Mouse (Mus musculus) urinary bladder, postnatal 25 days (tissue): ENCODE data around the gene Cenpi.
"Not testable (repeated sequence)": the region's sequence is repeated elsewhere in the genome, so short reads cannot be mapped to it uniquely, and the experiment has no call there.

ENCODE experiments used
- DNase-seq: peaks from one replicate; pipeline ENCODE4 v3.0.0; 2022; ENCODE audit warnings: low spot score

The Cenpi gene

DNA sequence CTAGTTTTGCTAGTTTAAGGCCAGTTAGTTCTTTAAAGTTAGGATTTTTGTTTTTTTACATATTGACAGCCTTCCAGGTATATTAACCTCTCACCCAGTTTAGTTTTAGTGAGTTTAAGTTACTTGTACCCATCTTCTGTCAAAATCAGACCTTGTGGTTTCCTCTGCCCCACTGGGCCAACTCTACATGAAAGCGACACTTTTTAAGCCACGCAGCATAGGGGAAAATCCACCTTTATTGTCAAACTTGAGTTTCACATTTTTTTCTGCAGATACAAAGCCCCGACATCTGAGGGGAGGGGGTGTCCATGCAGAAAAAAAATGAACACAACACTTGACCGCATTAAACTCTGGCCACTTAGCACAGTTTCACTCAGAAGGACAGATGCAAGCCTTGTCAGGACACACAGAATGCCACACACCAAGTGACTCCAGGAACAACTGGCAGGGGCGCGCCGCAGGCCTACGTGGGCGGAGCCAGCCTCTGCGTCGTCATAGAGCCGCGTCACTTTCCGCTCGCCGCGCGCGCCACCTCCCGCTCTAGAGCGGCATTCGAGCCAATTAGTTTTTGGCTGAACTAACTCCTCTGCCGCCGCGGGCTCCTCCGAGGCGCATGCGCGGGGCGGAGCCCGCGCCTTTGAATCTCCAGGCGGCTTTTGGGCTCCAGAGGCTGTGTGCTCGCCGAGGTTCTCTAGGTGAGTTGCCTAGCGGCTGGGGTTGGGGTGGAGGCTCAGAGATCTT, at the start of gene Cenpi:
Cenpi (plus strand) TSS at position 551 of the 741 bp plus-strand sequence.
- peak; percentile 72 for DNase-seq

DNA sequence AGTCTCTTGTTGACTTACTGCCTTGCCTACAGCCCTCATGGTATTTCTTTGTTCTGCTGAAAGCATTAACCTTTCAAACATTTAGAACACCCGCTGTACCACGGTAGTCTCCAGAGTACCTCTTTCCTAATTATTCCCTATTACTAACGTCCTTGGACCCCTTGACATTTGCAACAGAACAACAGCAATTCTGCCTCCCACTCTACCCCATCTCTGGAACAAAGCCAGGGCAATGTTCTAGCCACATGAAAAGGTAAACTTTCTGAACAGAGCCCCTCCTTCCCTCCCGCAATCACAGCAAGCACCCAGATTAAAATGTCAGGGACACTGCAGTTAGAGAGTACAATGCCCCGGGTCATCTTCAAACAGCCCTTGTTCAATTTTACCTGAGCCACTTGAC, 46.7 kb upstream of the Cenpi start:
- no peak for DNase-seq

DNA sequence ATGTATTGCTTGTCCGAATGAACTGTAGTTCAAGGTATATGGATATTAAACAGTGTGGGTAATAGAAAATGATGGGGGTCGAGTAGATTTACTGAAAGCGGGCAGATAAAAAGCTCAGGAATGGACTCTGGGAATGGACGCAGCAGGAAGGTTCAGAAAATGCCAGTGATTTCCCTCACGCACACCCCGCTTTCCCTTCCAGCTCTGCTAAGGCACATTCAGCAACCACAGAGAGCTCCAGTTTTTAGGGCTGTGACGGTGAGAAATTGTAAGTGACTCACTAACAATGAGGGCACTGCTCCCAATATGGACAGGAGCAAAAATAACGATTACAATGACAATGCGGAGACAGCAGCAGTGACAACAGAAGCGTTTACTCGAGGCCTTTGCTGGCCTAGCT, 45.8 kb upstream of the Cenpi start:
- DNase-seq = no peak

DNA sequence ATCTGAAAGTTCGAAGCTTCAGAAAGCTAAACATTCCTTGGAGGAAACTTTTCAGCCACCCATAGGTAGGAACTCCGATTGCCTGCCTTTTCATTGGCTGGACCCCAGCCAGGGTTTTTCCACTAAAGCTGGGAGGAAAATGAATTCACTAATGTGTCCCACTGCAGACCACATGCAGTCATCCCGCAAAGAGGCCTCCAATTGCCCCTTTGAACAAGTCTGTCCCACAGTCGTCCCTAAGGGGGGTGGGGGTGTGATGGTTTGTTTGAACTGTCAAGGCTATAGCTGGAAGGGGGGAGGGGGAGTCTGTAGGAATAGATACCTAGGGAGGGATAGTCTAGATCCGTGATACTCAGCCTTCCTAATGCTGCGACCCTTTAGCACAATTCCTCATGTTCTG, 32.2 kb upstream of the Cenpi start:
- DNase-seq = no peak

DNA sequence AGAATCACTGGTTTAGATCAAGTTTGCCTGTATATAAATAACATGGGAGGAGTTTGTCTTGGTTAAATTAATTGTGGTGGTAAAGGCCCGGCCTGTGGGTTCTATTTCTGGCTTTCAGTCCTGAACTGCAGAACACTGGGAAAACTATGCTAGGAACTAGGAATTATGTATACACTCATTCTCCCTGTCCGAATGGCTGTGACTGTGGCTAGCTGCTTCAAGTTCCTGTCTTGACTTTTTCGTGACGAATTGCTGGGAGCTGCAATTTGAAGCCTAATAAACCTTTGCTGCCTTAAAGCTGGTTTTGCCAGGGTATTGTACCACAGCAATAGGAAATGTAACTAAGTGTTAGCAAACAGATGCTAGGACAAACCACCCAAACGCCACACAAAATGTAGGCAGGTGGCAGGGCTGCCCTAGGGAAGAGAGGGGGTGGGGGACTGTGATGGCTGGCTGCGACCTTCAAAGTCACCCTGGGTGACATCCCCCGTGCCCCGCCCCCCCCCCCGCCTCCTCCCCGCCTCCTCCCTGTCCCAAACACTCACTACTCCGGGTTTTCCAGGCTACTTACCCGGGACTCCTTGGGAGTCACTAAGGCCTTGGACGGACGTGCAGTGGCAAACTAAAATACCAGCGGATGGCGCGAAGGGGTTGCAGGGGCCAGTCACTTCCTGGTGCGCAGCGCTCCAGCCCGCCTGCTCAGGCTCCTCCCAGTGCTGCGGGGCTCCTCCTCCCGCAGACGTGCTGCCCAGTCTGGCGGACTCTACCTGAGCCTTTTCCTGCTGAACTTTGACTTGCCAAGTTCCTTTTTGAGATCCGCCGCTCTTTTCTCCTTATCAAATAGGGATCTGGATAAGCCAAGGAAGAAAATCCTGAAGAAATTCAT, 31.4 kb upstream of the Cenpi start, which contains the start of gene Trmt2b:
Trmt2b (minus strand) TSS at position 710 of the 886 bp plus-strand sequence.
- DNase-seq = peak; percentile 48

DNA sequence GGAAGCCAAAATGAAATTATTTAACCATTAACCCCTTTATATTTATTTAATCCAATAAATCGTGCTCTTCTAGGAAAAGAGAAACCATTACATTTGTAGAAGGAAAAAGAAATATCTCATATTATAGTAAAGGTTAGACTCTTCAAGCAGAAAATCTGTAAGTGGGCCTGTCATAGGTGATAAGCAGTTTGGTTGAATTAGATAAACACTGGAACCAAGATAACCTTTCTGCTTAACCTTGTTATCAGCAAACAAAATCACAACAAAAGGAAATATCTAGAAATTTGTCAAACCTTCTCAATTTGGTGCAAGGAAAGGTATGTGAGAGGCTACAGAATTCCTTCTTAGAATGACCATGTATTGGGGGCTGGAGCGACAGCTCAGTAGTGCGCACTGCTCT, 27.4 kb upstream of the Cenpi start:
- DNase-seq = no peak

DNA sequence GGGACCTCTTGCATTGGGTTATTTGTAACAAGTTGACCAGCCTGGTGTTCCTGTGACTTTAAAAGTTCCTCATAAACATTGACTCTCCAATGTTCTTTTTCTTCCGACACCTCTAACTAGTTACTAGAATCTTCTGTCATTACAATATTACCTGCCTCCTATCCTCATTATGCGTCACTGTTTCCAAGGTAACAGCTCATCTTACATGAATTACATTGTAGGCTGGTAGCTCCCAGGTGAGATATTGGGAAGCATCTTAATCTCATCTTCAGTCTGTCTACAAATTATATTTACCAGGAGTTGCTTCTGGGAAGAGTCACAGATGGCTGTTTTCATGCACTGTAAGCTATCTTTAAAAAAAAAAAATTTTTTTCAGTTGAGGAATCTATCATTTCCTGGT, 22.8 kb upstream of the Cenpi start:
- DNase-seq = no peak

DNA sequence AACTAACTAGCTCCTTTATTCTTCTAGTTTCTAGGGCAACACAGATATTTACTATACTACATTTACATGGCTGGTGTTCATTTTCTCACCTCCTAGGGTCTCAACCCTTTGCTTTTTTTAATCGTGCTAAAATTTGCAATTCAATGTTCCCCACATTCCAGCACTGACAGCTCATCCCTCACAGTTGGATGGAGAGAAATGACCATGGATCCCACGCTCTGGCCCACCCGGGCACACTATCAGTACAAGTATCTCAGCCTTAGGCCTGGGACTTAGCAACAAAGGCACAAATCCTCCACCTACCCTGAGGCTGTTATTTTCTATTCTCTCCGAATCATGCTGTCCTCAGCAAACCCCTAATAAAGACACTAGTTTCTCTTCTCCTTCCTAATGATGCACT, 22.1 kb upstream of the Cenpi start:
- no peak for DNase-seq

DNA sequence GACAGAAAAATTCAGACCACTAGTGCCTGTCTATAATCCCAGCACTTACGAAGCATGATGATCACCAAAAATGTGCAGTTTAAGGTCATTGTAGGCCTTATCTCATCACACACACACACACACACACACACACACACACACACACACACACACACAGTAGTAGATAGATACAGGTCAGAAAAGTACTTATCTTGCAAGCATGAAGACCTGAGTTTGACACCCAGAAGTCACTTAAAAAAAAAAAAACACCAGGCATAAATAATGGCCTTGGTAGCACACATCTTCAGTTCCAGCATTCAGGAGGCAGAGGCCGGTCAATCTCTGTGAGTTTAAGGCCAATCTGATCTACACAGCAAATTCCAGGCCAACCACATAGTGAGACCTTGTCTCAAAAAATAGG, 20.6 kb upstream of the Cenpi start:
- no peak for DNase-seq

DNA sequence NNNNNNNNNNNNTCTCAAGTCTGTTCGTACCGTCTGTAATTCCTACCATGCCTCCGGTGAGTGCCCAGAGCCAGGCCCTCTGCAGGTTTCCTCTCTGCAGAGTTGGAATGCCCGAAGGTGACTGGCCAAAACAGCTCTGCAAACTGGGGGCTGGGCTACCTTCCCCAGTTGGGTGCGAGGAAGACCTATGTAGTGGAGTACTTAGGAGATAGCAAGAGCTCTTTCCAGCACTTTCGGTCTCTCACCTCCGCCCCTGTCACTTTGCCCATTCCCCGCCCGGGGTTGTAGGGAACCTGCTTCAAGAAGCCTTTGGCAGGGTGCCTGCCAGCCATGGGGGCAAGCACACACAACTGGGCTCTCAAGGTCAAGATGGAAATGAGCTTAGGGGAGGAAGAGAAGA, 11.6 kb upstream of the Cenpi start:
- DNase-seq = no peak

DNA sequence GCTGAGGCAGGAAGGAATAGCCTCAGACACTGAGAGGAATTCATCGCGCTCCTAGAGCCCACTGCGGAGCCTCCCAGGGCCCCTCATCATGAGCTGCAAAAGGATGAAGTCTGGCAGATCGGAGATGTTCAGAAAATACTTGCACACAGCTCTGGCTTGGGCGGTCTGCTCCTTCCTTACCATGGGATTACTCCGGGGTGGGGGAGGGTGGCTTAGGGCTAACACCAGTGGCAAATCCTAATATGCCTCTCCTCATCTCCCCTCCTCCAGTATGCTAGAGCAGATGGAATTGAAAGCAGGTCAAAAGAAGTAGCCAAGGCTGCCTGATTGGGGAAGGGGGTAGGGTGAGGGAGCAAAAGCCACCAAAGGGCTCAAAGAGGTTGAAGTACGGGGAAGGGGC, 11.1 kb upstream of the Cenpi start:
- DNase-seq = no peak

DNA sequence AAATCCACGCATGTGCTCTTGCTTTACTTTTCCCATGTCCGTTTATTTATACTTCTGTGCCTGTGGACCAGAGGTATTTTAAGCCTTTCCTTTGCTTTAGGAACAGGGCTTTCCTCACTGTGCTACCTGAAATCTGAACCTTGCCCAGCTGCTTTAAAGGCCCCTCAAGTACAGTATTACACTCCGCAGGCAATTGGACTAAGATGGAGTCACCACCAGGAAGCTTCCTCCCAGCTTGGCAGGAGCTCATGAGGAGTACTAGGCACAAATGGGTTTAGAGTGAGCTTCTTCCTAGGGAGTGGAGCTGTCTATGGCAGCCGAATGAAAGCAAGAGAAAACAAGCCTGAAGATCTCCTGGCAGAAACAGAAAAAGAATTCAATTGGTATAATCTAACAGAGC, 10.7 kb upstream of the Cenpi start:
- DNase-seq = no peak

DNA sequence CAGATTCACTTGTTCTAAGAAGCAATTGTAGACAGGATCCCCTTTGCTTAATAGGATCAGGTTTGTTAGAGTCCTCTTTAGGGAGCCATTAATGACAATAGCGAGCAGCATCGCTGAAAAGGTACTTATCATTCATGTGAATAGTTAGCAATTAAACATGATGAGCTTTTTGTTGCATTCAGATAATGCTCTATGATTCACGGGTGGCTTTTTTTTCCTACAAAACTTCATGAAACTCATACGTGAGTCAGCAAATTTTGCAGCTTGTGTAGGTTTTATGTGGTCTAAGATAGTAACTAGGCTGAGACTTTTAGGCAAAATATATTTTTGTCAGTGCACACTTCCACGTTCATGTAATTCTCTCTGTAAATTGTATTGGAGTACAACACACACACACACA, 7.7 kb upstream of the Cenpi start:
- DNase-seq = no peak

DNA sequence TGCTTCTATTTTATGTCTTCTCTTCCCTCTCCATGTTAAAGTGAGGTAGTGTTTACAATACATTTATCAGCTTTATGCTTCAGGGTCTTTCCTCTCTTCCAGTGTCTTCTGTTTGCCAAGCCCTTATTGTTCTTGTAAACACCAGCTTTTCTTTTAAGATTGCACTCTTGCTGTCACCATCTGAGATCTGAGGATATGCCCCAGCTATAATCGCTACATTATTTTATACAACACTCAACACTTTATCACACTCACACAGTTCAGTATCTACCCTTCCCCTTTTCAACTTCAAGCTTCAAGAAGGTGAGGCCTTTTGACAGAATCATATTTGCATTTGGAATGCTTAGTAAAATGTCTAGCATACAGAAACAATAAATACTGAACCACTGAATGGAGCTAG, 4.6 kb upstream of the Cenpi start:
- no peak for DNase-seq

DNA sequence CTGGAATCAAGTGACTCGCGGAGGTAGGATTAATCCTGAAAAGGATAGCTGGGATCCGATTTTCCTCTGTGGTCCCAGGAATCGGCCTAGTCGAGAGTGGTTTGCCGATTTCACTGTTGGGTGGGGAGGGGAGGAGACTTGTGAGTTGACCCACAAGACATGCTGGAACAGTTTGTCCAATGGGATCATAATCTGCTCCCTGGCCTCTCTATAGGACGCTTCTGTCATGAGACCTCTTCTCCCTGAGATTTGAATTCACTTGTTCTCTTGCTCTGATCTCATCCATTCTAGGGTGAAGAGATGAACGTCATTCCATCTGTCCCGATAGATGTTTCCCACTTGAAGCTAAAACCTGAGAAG, 371 bp downstream of the Cenpi start:
- no peak for DNase-seq

DNA sequence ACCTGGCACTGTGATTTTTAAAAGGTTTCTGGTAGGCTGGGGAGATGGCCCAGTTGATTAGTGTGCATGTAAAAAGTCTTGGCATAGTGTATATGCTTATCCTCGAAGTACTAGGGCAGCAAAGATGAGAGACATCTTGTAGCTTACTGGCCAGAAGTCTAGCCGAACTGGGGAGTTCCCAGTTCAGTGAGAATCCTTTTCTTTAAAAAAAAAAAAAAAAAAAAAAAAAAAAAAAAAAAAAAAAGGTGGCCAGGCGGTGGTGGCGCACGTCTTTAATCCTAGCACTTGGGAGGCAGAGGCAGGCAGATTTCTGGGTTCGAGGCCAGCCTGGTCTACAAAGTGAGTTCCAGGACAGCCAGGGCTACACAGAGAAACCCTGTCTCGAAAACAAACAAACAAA, 3.3 kb downstream of the Cenpi start:
- not testable (repeated sequence) for DNase-seq

DNA sequence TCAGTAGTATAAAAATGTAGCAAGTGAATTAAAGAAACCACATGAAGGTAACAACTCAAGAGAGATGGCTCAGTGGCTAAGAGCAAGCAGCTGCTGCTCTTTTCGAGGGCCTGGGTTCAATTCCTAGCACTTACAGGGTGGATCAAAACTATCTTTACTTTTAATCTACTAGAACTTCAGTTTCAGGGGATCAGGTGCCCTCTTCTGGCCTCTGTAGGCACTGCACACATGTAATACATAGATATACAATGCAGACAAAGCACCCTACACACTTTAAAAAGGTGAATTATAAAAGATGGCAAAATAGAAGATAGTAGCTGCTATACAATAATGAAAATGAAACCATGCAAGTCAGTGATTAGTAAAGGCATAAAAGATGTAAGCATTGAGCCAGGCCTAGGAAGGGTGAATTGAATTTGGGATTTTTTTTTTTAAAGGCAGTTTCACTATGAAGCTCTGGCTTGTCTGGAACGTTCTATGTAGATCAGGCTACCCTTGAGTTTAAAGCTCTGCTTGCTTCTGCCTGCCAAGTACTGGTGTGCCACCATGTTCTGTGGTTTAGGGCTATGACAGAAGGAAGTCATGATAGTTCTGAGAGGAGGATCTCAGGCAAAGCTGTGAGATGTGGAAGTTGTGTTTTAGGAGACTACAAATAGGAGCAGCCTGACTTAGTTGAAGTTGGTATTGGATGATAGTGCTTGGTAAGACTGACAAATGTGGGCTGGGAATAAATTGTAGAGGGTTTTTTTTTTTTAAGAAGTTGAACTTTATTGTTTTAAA, 11.5 kb downstream of the Cenpi start:
- DNase-seq = no peak

DNA sequence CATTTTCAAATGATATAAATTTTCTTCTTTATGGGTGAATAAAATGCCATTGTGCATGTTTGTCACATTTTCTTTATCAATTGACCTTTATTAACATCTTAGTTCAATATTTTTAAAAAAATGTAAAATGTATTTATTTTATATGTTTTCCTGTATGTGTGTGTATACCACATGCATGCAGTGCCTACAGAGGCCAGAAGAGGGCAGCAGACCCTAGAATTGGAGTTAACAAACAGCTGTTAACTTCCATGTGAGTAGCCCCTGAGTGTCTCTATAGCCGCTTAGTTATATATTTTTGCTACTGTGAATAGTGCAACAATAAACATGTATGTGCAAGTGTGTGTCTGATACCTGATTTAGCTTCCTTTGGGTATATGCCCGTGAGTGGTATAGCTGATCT, 25.4 kb downstream of the Cenpi start:
- no peak for DNase-seq

DNA sequence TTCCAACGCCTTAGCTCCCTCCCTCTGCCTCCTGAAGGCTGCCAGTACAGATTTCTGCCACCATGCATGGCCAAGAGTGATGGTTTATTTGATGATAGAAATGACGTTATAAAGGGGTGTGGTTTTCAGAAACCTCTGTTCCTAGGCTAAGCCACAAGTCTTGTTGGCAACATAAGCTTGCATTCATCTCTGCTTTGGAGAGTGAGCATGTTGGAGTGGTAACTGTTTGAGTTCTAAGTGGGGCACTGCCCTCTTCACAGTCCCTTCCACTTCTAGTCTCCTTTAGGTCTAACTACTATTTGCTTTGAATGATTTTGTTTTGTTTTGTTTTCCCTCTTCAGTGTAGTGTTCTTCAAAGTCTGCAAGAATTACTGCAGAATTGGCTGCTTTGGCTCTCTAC, 34.9 kb downstream of the Cenpi start:
- no peak for DNase-seq

DNA sequence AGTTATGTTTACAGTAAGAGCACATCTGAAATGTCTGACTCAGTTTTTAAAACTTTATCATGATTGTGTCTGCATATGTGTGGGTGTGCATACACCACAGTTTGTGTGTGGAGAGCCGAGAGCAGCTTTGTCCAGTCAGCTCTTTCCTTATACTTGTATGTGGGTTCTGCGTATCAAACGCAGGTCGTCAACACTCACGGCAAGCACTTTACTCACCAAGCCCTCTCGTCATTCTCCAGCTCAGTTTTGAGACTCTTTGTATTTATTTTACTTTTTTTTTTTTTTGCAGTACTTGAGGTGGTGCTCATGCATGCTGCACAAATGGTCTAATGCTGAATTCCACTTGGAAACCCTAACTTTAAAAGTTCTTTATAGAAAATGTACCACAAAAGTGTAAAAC, 42.3 kb downstream of the Cenpi start:
- DNase-seq = no peak

DNA sequence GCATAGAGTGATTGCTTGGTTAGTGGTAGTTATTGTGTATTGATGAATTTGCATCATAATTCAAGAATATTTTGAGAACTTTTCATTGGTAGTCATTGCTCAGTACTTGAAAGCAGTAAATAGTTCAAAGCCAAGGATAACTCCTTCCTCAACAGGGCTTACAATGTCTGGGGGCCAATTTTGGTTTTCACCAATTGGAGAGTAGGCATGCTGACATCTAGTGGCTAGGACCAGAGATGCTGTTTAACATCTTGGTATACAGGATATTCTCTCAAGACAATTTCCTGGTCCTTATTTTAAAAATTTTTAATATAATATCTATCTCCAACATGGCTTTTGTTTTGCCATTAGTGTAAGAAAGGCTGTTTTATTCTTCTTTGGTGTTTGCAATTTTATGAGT, 46.0 kb downstream of the Cenpi start:
- no peak for DNase-seq

DNA sequence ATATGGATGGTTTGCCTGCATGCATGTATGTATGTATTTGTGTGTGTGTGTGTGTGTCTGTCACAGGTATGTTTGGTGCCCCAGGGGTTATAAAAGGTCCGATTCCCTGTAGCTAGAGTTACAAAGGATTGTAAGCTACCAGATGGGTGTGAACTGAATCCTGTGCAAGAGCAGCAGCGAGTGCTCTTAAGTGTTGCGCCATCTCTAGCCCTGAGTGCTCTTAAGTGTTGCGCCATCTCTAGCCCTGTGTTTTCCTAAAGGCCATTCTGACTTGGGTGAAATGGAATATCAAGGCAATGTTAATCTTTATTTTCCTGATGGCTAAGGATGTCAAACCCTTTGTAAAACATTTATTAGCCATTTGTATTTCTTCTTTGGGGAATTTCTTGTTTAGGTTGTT, 51.5 kb downstream of the Cenpi start:
- DNase-seq = no peak

DNA sequence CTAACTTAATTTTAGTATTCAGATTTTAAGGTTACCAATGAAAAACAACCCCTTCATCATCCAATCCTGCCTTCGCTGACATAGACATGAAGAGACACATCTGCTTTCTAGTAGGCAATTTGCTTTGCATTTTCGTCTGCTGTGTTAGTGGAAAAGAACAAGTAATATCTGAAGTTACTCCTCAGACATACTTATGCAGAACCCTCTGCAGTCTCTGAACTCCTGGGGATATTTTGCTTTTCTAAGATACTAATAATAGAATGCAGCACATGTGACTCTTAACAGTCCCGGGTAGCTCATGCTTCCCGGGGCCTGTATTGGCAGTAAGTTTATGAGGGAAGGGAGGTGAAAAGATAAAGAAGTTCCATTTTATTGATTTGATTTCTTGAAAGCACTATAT, 54.3 kb downstream of the Cenpi start:
- no peak for DNase-seq
